Mouse (Mus musculus): ENCODE data around the gene Cct7.

DNA sequence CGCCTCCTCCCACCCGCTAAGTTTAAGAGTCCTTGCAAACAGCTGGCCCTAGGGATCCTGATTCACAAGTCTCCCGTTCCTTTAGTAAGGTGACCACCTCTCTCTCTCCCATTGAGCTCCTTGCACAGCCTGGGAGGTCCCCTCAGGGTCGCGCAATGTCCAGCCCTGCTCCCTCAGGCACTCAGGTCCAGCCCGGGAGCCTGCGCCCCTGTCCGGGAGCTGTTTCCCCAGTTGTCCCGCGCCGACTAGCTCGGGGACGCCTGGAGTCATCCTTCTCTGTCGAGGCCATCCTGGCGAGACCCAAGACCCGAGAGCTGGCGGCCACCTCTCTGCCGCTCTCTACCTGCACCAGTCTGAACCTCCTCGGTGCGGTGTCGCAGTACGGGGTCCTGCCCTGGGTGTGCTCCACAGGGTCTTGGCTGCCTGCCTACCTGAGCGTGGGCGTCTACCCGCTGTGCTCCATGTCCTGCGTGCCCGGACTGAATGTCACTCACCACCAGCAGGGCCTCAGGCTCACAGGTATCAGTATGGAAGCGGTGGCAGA is 27.4 kb upstream of the Cct7 start, which contains the start of gene Noto:
- TF ChIP-seq CTCF (IDR thresholded peaks at IDR 0.05; ENCODE audit: borderline replicate concordance, control insufficient read depth, extremely low read depth, insufficient read depth, low read length, poor library complexity) (no peak), POLR2A (IDR thresholded peaks at IDR 0.05; ENCODE audit: control insufficient read depth, extremely low read depth, insufficient read depth, low read length, poor library complexity) (no peak)

All from thymus, adult 2 months (tissue).